Mouse (Mus musculus): ENCODE data around the gene Lefty2. TPM values are rescaled to one million over a fixed set of nuclear protein-coding genes. Genes with fewer than 3 reads are reported as not detected.
A peak's percentile ranks its signal among the peaks of the same experiment; 100 is the strongest.

Gene Lefty2
- total RNA-seq (2012; rRNA removed), result 68.3 and 219 TPM in 2 replicates

GRCm38 (mm10) chr1:180892808-180893207 lies at the start of gene Lefty2:
Gene Lefty2, plus strand, starts transcription at chr1:180893108.
- H3K4me3 ChIP-seq (ENCODE audit: insufficient read depth in 1 of 2, low read depth in 1 of 2, low read length in 2 of 2, poor library complexity in 1 of 2, severe bottlenecking in 1 of 2), result peak within 1 kb of the TSS; percentile 30 to 71
- H3K27ac ChIP-seq (ENCODE audit: insufficient read depth, low read depth, low read length, poor library complexity, severe bottlenecking), result peak within 1 kb of the TSS; percentile 51; the same call in 1 of the 2 replicates

GRCm38 (mm10) chr1:180848114-180848510 lies 44.8 kb upstream of the Lefty2 start:
- no peak for DNase-seq (ENCODE audit: low read depth, low spot score)
- Histone ChIP-seq H3K36me3 (ENCODE audit: control insufficient read depth, insufficient read depth, low read length, poor library complexity, severe bottlenecking) (no peaks in the 10 kb centered on the region; the same call in 1 of the 2 replicates), H3K27ac (ENCODE audit: insufficient read depth, low read depth, low read length, poor library complexity, severe bottlenecking) (peak overlapping the region; percentile 49; the same call in 1 of the 2 replicates), H3K4me3 (ENCODE audit: insufficient read depth in 1 of 2, low read depth in 1 of 2, low read length in 2 of 2, poor library complexity in 1 of 2, severe bottlenecking in 1 of 2) (peak overlapping the region; percentile 18 to 53), H3K4me1 (ENCODE audit: control insufficient read depth in 2 of 2, insufficient read depth in 2 of 2, low read length in 2 of 2, poor library complexity in 1 of 2) (peaks cover 10 to 18% of the 10 kb centered on the region in 2 experiments; a peak in 3 of 4 replicates), H3K9ac (ENCODE audit: insufficient read depth, low read depth, low read length, poor library complexity, severe bottlenecking) (peak overlapping the region; percentile 76; the same call in 1 of the 2 replicates), H3K9me3 (ENCODE audit: control insufficient read depth, insufficient read depth, low read depth, low read length) (no peaks in the 10 kb centered on the region)
- in situ Hi-C loops (cut with MboI; ENCODE audit: low sequenced_read_pairs in 2 of 2, unreplicated experiment in 2 of 2), result no loop called here
- TF ChIP-seq MAFK (IDR thresholded peaks at IDR 0.05; ENCODE audit: insufficient read depth, low read depth, low read length), result no peak
- TF ChIP-seq ZNF384 (IDR thresholded peaks at IDR 0.05; ENCODE audit: low read depth, low read length), result 0 out of 2 replicates have a peak, but pooled peaks have one; percentile 8
- TF ChIP-seq ZC3H11A (IDR thresholded peaks at IDR 0.05; ENCODE audit: borderline replicate concordance, low read depth, low read length), result no peak

More at GRCm38 (mm10) chr1:180892808-180893207, at the start of gene Lefty2:
- Histone ChIP-seq H3K9me3 (ENCODE audit: control insufficient read depth, insufficient read depth, low read depth, low read length) (no peaks in the 10 kb centered on the region), H3K36me3 (ENCODE audit: control insufficient read depth, insufficient read depth, low read length, poor library complexity, severe bottlenecking) (peaks cover 14% of the 10 kb centered on the region; the same call in 1 of the 2 replicates), H3K4me1 (ENCODE audit: control insufficient read depth in 2 of 2, insufficient read depth in 2 of 2, low read length in 2 of 2, poor library complexity in 1 of 2) (peaks cover 14 to 29% of the 10 kb centered on the region in 2 experiments; a peak in 3 of 4 replicates), H3K9ac (ENCODE audit: insufficient read depth, low read depth, low read length, poor library complexity, severe bottlenecking) (peak within 1 kb of the TSS; percentile 75)
- TF ChIP-seq HCFC1 (IDR thresholded peaks at IDR 0.05; ENCODE audit: borderline replicate concordance, insufficient read depth, low read length), result no peak
- TF ChIP-seq MAFK (IDR thresholded peaks at IDR 0.05; ENCODE audit: insufficient read depth, low read depth, low read length), result no peak
- no peak for TF ChIP-seq CHD2 (IDR thresholded peaks at IDR 0.05; ENCODE audit: low read depth, low read length)
- TF ChIP-seq ZC3H11A (IDR thresholded peaks at IDR 0.05; ENCODE audit: borderline replicate concordance, low read depth, low read length), result no peak
- TF ChIP-seq ZNF384 (IDR thresholded peaks at IDR 0.05; ENCODE audit: low read depth, low read length), result no peak
- DNase-seq (ENCODE audit: low read depth, low spot score), result no peak
- in situ Hi-C loops (cut with MboI; ENCODE audit: low sequenced_read_pairs in 2 of 2, unreplicated experiment in 2 of 2), result no loop called here

DNA sequence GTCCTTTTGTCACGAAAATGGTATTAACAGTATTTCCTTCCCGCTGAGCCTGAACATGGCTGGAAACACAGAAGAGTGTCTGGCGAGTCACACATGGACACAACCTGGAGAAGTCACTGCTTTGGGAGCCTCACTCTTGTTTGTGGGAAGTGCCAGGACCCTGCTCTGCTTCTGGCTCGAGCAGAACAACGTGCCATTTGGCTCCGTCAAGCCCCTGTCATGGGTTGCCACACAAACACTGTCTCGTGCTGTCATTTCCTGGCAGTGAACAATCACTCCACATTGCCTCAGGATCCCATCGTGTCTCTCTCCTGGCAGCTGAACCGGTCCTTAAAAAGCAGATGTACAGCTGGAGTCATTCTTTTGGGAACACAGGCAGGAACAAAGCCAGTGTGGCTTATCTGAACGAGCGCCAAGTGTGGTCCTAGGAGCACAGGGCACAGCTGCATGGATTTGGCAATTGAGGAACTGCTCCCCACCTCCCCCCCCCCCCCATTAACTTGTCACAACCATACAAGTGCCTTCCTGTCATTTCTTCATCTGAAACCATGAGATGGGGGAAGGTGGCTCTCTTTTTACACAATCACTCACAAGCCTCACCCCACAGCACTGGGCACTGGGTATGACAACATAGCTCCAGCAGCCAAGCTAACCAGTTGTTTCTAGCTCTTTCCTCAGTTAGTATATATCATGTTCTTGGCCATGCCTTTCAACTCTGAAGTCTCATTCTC lies 44.2 kb upstream of the Lefty2 start:
- Histone ChIP-seq H3K36me3 (ENCODE audit: control insufficient read depth, insufficient read depth, low read length, poor library complexity, severe bottlenecking) (peaks cover 3% of the 10 kb centered on the region; the same call in 1 of the 2 replicates), H3K4me3 (ENCODE audit: insufficient read depth in 1 of 2, low read depth in 1 of 2, low read length in 2 of 2, poor library complexity in 1 of 2, severe bottlenecking in 1 of 2) (peak overlapping the region; percentile 18 to 53), H3K27ac (ENCODE audit: insufficient read depth, low read depth, low read length, poor library complexity, severe bottlenecking) (no peak overlapping the region), H3K4me1 (ENCODE audit: control insufficient read depth in 2 of 2, insufficient read depth in 2 of 2, low read length in 2 of 2, poor library complexity in 1 of 2) (peaks cover 10 to 18% of the 10 kb centered on the region in 2 experiments; a peak in 3 of 4 replicates), H3K9ac (ENCODE audit: insufficient read depth, low read depth, low read length, poor library complexity, severe bottlenecking) (peak overlapping the region; percentile 59; the same call in 1 of the 2 replicates), H3K9me3 (ENCODE audit: control insufficient read depth, insufficient read depth, low read depth, low read length) (no peaks in the 10 kb centered on the region)
- no peak for DNase-seq (ENCODE audit: low read depth, low spot score)
- in situ Hi-C loops (cut with MboI; ENCODE audit: low sequenced_read_pairs in 2 of 2, unreplicated experiment in 2 of 2), result no loop called here
- TF ChIP-seq HCFC1 (IDR thresholded peaks at IDR 0.05; ENCODE audit: borderline replicate concordance, insufficient read depth, low read length) (no peak), ZC3H11A (IDR thresholded peaks at IDR 0.05; ENCODE audit: borderline replicate concordance, low read depth, low read length) (no peak), CHD2 (IDR thresholded peaks at IDR 0.05; ENCODE audit: low read depth, low read length) (no peak), MAFK (IDR thresholded peaks at IDR 0.05; ENCODE audit: insufficient read depth, low read depth, low read length) (no peak), ZNF384 (IDR thresholded peaks at IDR 0.05; ENCODE audit: low read depth, low read length) (no peak)

DNA sequence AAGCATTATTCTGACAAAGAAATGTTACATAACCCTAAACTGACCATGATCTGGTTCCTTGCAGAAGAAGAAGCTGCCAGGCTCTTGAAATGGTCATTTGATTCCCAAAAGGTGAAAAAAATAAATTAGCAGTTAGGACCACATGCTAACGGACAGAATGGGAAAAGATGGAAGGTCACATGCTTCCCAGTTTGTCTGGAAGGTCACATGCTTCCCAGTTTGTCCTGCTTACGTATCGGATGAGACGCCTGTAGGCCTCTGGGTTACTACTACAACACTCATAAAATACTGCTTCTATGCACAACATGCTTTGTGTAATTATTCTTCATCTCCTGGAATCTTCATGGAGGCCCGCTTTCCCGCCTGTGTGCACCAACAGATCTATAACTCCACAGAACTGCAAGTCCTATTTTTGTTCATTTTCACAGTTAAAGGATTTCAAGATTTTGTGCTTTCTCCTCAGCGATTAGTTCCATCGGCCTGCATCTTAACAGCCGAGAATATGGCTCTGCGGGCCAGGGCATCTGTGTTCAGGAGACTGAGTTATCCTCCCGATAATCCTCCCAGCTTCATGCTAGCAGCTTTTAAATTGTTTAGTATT lies 43.1 kb upstream of the Lefty2 start:
- no peak for DNase-seq (ENCODE audit: low read depth, low spot score)
- in situ Hi-C loops (cut with MboI; ENCODE audit: low sequenced_read_pairs in 2 of 2, unreplicated experiment in 2 of 2), result no loop called here
- H3K9me3 ChIP-seq (ENCODE audit: control insufficient read depth, insufficient read depth, low read depth, low read length), result no peaks in the 10 kb centered on the region
- peaks cover 10 to 13% of the 10 kb centered on the region in 2 experiments; a peak in 3 of 4 replicates for H3K4me1 ChIP-seq (ENCODE audit: control insufficient read depth in 2 of 2, insufficient read depth in 2 of 2, low read length in 2 of 2, poor library complexity in 1 of 2)
- peak overlapping the region; percentile 57 to 72 for H3K4me3 ChIP-seq (ENCODE audit: insufficient read depth in 1 of 2, low read depth in 1 of 2, low read length in 2 of 2, poor library complexity in 1 of 2, severe bottlenecking in 1 of 2)
- H3K36me3 ChIP-seq (ENCODE audit: control insufficient read depth, insufficient read depth, low read length, poor library complexity, severe bottlenecking), result peaks cover 3% of the 10 kb centered on the region; the same call in 1 of the 2 replicates
- TF ChIP-seq ZC3H11A (IDR thresholded peaks at IDR 0.05; ENCODE audit: borderline replicate concordance, low read depth, low read length), result no peak
- TF ChIP-seq MAFK (IDR thresholded peaks at IDR 0.05; ENCODE audit: insufficient read depth, low read depth, low read length), result no peak
- no peak for TF ChIP-seq CHD2 (IDR thresholded peaks at IDR 0.05; ENCODE audit: low read depth, low read length)
- no peak for TF ChIP-seq HCFC1 (IDR thresholded peaks at IDR 0.05; ENCODE audit: borderline replicate concordance, insufficient read depth, low read length)
- TF ChIP-seq ZNF384 (IDR thresholded peaks at IDR 0.05; ENCODE audit: low read depth, low read length), result no peak
- peak overlapping the region; percentile 93; the same call in 1 of the 2 replicates for H3K27ac ChIP-seq (ENCODE audit: insufficient read depth, low read depth, low read length, poor library complexity, severe bottlenecking)
- peak overlapping the region; percentile 89; the same call in 1 of the 2 replicates for H3K9ac ChIP-seq (ENCODE audit: insufficient read depth, low read depth, low read length, poor library complexity, severe bottlenecking)

Measured in ES-E14 (cell line).